Mouse (Mus musculus): ENCODE measurements around the gene Zfp595. TPM values are rescaled to one million over a fixed set of nuclear protein-coding genes. Genes with fewer than 3 reads are reported as not detected.
"Not testable (repeated sequence)": the region's sequence is repeated elsewhere in the genome, so short reads cannot be mapped to it uniquely, and the experiment has no call there.

Gene Zfp595
- polyA plus RNA-seq, 1 experiment from 2014 or later = 1.5 TPM

DNA sequence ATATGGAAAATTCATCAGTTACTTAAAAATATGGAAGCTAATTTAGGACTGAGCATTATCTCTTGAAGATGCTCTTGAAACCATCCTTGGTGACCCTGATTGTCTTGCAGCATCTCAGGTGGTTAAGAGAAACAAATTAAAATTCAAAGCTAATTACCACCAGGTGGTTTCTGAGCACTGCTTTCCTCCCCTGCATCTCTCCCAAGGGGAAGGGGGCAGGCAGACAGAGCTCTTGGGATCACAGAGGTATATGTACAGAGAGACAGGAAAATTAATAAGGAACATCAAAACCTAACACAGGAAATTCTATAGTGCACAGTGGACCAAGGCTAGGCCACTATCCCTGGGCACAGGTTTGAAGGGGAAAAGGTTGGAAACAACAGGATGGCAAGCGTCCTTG, 507 bp upstream of the Zfp595 start:
- ATAC-seq = peak; percentile 11; the same call in 1 of the 2 replicates
- Histone ChIP-seq H3K27ac (ENCODE audit: low read length) (peak overlapping the region; percentile 72), H3K4me1 (ENCODE audit: insufficient read depth, low read depth, low read length) (peaks cover 5% of the 10 kb centered on the region; the same call in 1 of the 2 replicates), H3K36me3 (ENCODE audit: insufficient read depth, low read length) (no peaks in the 10 kb centered on the region), H3K27me3 (replicated peaks; ENCODE audit: insufficient read depth, low read length) (no peaks in the 10 kb centered on the region), H3K9ac (replicated peaks; ENCODE audit: low read depth) (peak overlapping the region; percentile 44; the same call in 1 of the 2 replicates), H3K4me3 (ENCODE audit: low read depth, low read length) (peak overlapping the region; percentile 49), H3K4me2 (replicated peaks; ENCODE audit: low read depth, low read length) (peak overlapping the region; percentile 75), H3K9me3 (ENCODE audit: low read length) (no peaks in the 10 kb centered on the region)
- TF ChIP-seq EP300 (IDR thresholded peaks at IDR 0.05) = no peak
- TF ChIP-seq CTCF (IDR thresholded peaks at IDR 0.05) = no peak
- DNase-seq (ENCODE audit: low spot score) = no peak
- 41% methylated on average over 1 of the region's 1 CpGs for WGBS

GRCm38 (mm10) chr13:67306718-67307117, 25.7 kb downstream of the Zfp595 start:
- no peaks in the 10 kb centered on the region for H3K9me3 ChIP-seq (ENCODE audit: low read length)
- no peak for TF ChIP-seq CTCF (IDR thresholded peaks at IDR 0.05)
- TF ChIP-seq EP300 (IDR thresholded peaks at IDR 0.05) = no peak
- H3K36me3 ChIP-seq (ENCODE audit: insufficient read depth, low read length) = no peaks in the 10 kb centered on the region
- H3K4me3 ChIP-seq (ENCODE audit: low read depth, low read length) = peak overlapping the region; percentile 64
- no peaks in the 10 kb centered on the region for H3K27me3 ChIP-seq (replicated peaks; ENCODE audit: insufficient read depth, low read length)
- H3K9ac ChIP-seq (replicated peaks; ENCODE audit: low read depth) = peak overlapping the region; percentile 60; the same call in 1 of the 2 replicates
- H3K27ac ChIP-seq (ENCODE audit: low read length) = no peak overlapping the region
- peak; percentile 54 for ATAC-seq
- DNase-seq (ENCODE audit: low spot score) = peak; percentile 8
- H3K4me1 ChIP-seq (ENCODE audit: insufficient read depth, low read depth, low read length) = no peaks in the 10 kb centered on the region
- peak overlapping the region; percentile 84 for H3K4me2 ChIP-seq (replicated peaks; ENCODE audit: low read depth, low read length)
- WGBS = 23% methylated on average over 5 of the region's 5 CpGs

GRCm38 (mm10) chr13:67305822-67306672, 26.3 kb downstream of the Zfp595 start, which contains the start of gene Zfp457:
TSS of gene Zfp457 (minus strand) at chr13:67306485.
- Histone ChIP-seq H3K9ac (replicated peaks; ENCODE audit: low read depth) (peak within 1 kb of the TSS; percentile 60), H3K9me3 (ENCODE audit: low read length) (no peaks in the 10 kb centered on the region), H3K4me3 (ENCODE audit: low read depth, low read length) (peak within 1 kb of the TSS; percentile 64), H3K27ac (ENCODE audit: low read length) (0 out of 2 replicates have a peak within 1 kb of the TSS, but pooled peaks have one; percentile 27), H3K36me3 (ENCODE audit: insufficient read depth, low read length) (no peaks in the 10 kb centered on the region), H3K27me3 (replicated peaks; ENCODE audit: insufficient read depth, low read length) (no peaks in the 10 kb centered on the region), H3K4me1 (ENCODE audit: insufficient read depth, low read depth, low read length) (no peaks in the 10 kb centered on the region), H3K4me2 (replicated peaks; ENCODE audit: low read depth, low read length) (peak within 1 kb of the TSS; percentile 84)
- 8% methylated on average over 16 of the region's 16 CpGs for WGBS
- TF ChIP-seq EP300 (IDR thresholded peaks at IDR 0.05) (no peak), CTCF (IDR thresholded peaks at IDR 0.05) (peak; percentile 7; the same call in 1 of the 2 replicates)
- DNase-seq (ENCODE audit: low spot score) = peak; percentile 96
- ATAC-seq = peak; percentile 98

GRCm38 (mm10) chr13:67278314-67278713, 54.1 kb downstream of the Zfp595 start, which contains the start of gene Zfp458:
TSS of gene Zfp458 (minus strand) at chr13:67278466.
- no peaks in the 10 kb centered on the region for H3K36me3 ChIP-seq (ENCODE audit: insufficient read depth, low read length)
- TF ChIP-seq EP300 (IDR thresholded peaks at IDR 0.05) = no peak
- TF ChIP-seq CTCF (IDR thresholded peaks at IDR 0.05) = no peak
- no peak within 1 kb of the TSS for H3K4me3 ChIP-seq (ENCODE audit: low read depth, low read length)
- no peak within 1 kb of the TSS for H3K27ac ChIP-seq (ENCODE audit: low read length)
- 36% methylated on average over 7 of the region's 7 CpGs for WGBS
- H3K9ac ChIP-seq (replicated peaks; ENCODE audit: low read depth) = no peak within 1 kb of the TSS
- no peaks in the 10 kb centered on the region for H3K9me3 ChIP-seq (ENCODE audit: low read length)
- no peaks in the 10 kb centered on the region for H3K27me3 ChIP-seq (replicated peaks; ENCODE audit: insufficient read depth, low read length)
- H3K4me1 ChIP-seq (ENCODE audit: insufficient read depth, low read depth, low read length) = no peaks in the 10 kb centered on the region
- no peak within 1 kb of the TSS for H3K4me2 ChIP-seq (replicated peaks; ENCODE audit: low read depth, low read length)
- ATAC-seq (peak; percentile 65), DNase-seq (ENCODE audit: low spot score) (peak; percentile 62)

DNA sequence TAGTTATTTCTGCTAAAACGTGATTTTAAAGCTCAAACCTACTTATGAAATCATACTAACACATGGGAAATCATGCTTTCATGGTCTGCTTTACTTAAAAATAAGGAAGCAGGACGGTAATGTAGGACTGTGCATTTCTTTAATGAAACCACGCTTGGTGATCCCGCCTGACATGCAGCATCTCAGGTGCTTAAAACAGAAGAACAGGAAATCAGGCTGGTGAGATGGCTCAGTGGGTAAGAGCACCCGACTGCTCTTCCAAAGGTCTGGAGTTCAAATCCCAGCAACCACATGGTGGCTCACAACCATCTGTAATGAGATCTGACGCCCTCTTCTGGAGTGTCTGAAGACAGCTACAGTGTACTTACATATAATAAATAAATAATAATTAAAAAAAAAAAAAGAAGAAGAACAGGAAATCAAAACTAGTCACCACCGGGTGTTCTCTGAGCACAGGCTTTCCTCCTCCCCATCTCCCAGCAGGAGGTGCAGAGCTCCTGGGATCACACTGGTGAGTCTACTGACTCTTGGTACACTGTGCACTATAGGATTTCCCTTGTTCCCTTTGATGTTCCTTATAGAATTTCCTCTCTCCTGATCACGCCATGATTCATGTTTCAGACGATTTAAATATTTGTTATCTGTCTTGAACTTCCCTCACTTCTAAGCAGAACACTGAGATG, 62.8 kb downstream of the Zfp595 start:
- H3K4me2 ChIP-seq (replicated peaks; ENCODE audit: low read depth, low read length) = peak overlapping the region; percentile 68
- 35% methylated on average over 8 of the region's 9 CpGs for WGBS
- H3K9me3 ChIP-seq (ENCODE audit: low read length); DNase-seq (ENCODE audit: low spot score); H3K27ac ChIP-seq (ENCODE audit: low read length); H3K4me1 ChIP-seq (ENCODE audit: insufficient read depth, low read depth, low read length); H3K27me3 ChIP-seq (replicated peaks; ENCODE audit: insufficient read depth, low read length); H3K36me3 ChIP-seq (ENCODE audit: insufficient read depth, low read length): not testable (repeated sequence)
- peak; percentile 37 for ATAC-seq
- H3K4me3 ChIP-seq (ENCODE audit: low read depth, low read length) = peak overlapping the region; percentile 82
- peak overlapping the region; percentile 68; the same call in 1 of the 2 replicates for H3K9ac ChIP-seq (replicated peaks; ENCODE audit: low read depth)

Measured in lung, postnatal 0 days (tissue).